ENCODE assay signal across 19 mouse cellular contexts in the genomic region with DNA sequence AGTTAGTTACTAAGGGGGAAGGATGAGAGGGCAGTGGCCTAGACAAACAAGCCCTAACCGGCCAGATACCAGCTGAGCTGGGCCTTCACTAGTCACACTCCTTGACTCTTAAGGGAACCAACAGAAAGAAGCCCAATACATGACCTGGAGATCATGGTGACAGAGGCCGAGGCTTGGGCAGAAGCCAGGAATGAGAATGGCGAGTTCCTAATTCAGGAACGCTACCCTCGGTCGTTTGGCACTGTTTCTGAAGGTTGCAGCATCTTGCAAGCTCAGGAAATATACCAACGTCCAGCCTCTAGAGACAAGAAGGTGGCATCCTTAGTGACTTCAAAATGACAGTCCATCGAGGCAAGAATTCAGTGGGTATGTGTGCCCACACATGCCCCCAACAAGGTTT. TPM values are rescaled to one million over a fixed set of nuclear protein-coding genes. Genes with fewer than 3 reads are reported as not detected.
DNase-seq lines count a peak whose midpoint lies in the region; ATAC-seq and TF ChIP-seq lines count a peak whose summit lies in the region.
"Had no signal": no experiment of that assay in that cellular context is flagged by ENCODE, and none has a peak within 500 bp of the region (broad histone marks: within the 10 kb centered on the region; RNA-seq: fewer than 3 reads in every experiment).

No protein-coding gene starts in this region.

- WGBS in cerebellum, adult 2 months, result 27% methylated on average over 8 of the region's 8 CpGs

- no peak for TF ChIP-seq CTCF in cerebellum, adult 2 months (IDR thresholded peaks at IDR 0.05; ENCODE audit: borderline replicate concordance, insufficient read depth, low read depth, low read length)

- no peak for TF ChIP-seq POLR2A in cerebellum, adult 2 months (IDR thresholded peaks at IDR 0.05; ENCODE audit: borderline replicate concordance, insufficient read depth, low read length)

- ATAC-seq in cerebellum, adult (ENCODE audit: insufficient number of reproducible peaks, low FRiP score, low TSS enrichment), result no peak
- ATAC-seq: forebrain, embryonic 14.5 days; intestine, embryonic 15.5 days had no signal

- no peaks in the 10 kb centered on the region for H3K27me3 ChIP-seq in cerebellum, adult 2 months (ENCODE audit: control insufficient read depth, insufficient read depth, low read length)

- H3K4me3 ChIP-seq in cerebellum, adult 2 months (replicated peaks; ENCODE audit: insufficient read depth, low read depth, low read length), result no peak overlapping the region
- H3K4me3 ChIP-seq: embryonic facial prominence, embryonic 15.5 days; erythroblast, embryonic 14.5 days; forebrain, embryonic 10.5 days; gastrocnemius, adult 2 months; heart, embryonic 12.5 days; hindbrain, embryonic 10.5 days; intestine, embryonic 15.5 days had no signal

- DNase-seq in cerebellum, adult 2 months, result peak; percentile 46 to 48
- peak; percentile 15 to 52 for DNase-seq in cerebellum, postnatal 25 days
- DNase-seq in cerebellum, postnatal 36 days, result no peak
- DNase-seq in MN1 (ENCODE audit: low spot score), result peak; percentile 88
- no peak for DNase-seq in thymus, postnatal 36 days
- no peak for DNase-seq in layer of hippocampus, adult 11-12 months (ENCODE audit: low spot score)
- DNase-seq: embryo, embryonic 11 days; gastrocnemius, adult 2 months; gastrocnemius, postnatal 25 days; kidney, adult 18-20 months had no signal

- H3K4me1 ChIP-seq in cerebellum, adult 2 months (ENCODE audit: control insufficient read depth, insufficient read depth, low read length), result peaks cover 28% of the 10 kb centered on the region

- H3K27ac ChIP-seq in cerebellum, adult 2 months (ENCODE audit: insufficient read depth, low read length), result peak overlapping the region; percentile 79
- H3K27ac ChIP-seq: embryonic facial prominence, embryonic 15.5 days; forebrain, embryonic 10.5 days; gastrocnemius, adult 2 months; hindbrain, embryonic 10.5 days; hindbrain, embryonic 14.5 days; intestine, embryonic 15.5 days had no signal

RNA-seq across cellular contexts. Expression of gene Kif5a, which starts 1.2 kb away (rescaled TPM):
- 377 and 378 TPM in 2 replicates for polyA plus RNA-seq in cerebellum, adult 2 months (2012; rRNA removed)

RNA-seq across cellular contexts. Expression of gene Dctn2, which starts 1.8 kb away (rescaled TPM):
- 322 and 328 TPM in 2 replicates for polyA plus RNA-seq in cerebellum, adult 2 months (2012; rRNA removed)

RNA-seq across cellular contexts. Expression of gene Mbd6, which starts 24.5 kb away (rescaled TPM):
- 47.8 and 51.8 TPM in 2 replicates for polyA plus RNA-seq in cerebellum, adult 2 months (2012; rRNA removed)

RNA-seq across cellular contexts. Expression of gene Mars, which starts 47.2 kb away (rescaled TPM):
- 81.6 and 87.4 TPM in 2 replicates for polyA plus RNA-seq in cerebellum, adult 2 months (2012; rRNA removed)

RNA-seq across cellular contexts. Expression of gene Pip4k2c, which starts 53.0 kb away (rescaled TPM):
- polyA plus RNA-seq in cerebellum, adult 2 months (2012; rRNA removed), result 58.8 and 64.1 TPM in 2 replicates

Comparison
In these comparisons a context has a peak if more than half of its experiments do, and no peak if none do; other contexts are left out.
1. DNase-seq: peak in cerebellum, adult 2 months (2 of 2), cerebellum, postnatal 25 days (2 of 2) and MN1 (single experiment); none in cerebellum, postnatal 36 days (0 of 2), thymus, postnatal 36 days (0 of 2) and layer of hippocampus, adult 11-12 months (single experiment).